Mouse (Mus musculus): ENCODE measurements around the gene Ing2.

The Ing2 gene

DNA sequence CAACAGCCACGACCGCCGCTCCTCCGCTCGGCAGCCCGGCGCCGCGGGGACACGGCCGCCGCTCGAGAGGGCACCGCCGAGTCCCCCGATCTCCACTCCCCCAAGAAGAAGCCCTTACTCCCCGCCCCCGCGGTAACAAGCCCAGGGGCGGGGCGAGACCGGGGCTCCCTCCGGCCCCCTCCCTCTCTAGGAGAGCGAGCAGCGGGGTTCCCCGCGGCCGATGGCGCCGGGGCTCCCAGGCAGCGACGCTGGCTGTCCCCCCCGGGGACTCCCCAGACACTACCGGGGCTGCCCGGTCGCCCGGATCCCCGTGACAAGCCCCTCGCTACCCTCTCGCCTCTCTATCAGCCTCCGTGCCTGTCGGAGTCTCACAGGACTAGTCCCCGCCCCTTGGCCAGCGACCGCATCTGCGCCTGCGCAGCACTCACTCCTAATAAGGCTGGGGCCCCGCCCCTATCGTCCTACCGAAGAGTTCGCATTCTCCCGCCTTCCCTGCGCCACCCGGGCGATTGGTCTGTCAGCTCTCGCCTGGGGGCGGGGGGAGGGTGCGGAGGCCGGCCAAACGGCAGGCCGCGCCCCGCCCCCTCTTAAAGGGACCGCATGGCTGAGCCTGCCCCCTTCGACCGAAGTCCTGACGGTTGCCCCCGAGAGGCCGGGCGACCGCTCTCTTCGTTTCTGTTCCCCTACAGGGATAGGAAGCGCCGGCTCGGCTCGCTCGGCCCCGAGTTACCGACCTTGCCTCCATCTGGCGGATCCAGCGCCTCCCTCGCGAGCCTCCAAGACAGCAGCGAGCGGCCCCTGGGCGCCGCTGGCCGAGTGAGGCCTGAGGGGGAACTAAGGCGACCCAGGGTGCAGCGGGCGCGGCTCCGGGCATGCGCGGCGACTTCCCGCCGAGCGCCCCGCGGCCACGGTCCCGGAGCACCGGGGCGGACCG lies at the start of gene Ing2:
Gene Ing2 (minus strand): TSS at position 780 of the 934 bp plus-strand sequence.
- DNase-seq (ENCODE audit: low spot score) = peak; percentile 100

DNA sequence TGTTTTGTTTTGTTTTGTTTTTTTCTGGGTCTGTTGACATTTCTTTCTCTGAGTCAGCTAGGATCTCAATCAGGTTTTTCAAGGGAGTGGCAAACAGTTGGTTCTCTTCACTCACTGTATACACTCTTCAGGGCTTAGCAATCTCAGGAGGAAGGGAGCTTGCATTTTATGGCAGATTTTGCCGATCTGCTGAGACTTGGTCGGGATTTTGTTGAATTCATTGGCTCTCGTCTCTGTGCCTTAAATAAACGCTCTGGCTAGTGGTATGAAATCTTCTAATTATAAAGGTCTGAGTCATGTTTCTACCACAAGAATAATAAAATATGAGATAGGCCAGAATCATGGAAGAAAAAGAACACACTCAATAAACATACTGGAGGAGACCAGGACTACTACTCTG lies 46.3 kb upstream of the Ing2 start:
- DNase-seq (ENCODE audit: low spot score) = no peak

DNA sequence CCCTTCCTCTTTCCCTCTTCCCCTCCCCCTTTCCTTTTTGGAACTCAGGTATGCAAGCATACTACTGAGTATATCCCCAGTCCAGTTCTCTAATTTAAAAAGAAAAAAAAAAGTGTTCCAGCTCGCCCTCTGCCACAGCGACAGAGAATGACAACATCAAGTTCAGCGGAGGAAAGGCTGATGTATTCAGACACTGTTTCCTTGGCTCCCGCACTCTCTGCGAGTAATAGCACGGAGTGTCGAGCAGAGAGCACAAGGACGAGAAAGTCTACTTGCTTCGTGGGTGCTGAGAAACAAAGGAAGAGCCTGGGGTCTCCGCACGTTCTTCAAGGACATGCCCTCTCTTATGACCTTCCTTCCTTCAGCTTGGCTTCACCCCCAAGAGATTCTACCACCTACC lies 43.3 kb upstream of the Ing2 start:
- no peak for DNase-seq (ENCODE audit: low spot score)

DNA sequence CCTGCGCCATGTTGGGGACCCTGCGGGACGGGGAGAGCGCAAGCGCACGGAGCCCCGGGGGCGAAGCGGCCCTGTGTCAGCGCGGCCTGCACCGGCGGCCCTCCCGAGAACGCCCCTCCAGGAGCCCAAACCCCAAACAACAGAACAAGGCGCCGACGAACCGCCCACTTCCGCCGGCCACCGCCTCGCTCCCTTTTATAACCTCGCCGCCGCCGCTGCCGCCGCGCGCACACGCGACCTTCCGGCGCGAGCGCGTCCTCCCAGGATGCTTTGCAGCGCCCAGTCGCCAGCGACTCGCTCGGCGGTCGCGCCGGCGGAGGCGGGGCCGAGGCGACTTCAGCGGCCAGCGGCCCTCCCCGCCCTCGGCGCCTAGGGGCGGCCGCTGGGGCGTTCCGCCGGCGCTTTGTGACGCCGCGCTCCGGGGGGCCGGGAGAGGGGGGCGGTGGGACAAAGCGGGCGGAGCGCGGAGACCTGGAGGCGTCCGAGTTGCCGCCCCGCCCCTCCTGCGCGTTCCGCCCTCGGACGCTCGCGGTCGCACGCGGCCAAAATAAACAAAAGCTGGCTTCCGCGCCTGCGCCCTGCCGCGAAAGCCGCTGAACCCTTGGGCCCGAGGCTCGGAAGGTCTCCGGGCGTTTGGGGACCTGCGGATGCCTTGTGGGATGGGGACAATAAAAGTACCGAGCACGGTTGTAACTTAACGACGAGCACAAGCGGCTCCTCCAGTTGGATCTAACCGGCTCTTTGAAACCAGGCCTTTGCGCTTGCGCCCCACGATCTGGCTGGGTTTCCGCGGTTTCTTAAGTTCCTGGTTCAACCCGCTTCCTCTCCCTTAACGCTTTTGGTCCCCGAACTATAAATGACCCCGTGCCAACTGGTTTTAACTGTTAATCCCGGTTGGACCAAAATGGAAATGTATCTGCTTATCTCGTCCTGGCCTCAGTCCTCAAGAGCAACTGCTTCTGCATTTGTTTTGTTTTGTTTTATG lies 38.7 kb upstream of the Ing2 start, which contains the start of gene Cdkn2aip:
Gene Cdkn2aip (minus strand): TSS at position 172 of the 985 bp plus-strand sequence.
- peak; percentile 94 for DNase-seq (ENCODE audit: low spot score)

DNA sequence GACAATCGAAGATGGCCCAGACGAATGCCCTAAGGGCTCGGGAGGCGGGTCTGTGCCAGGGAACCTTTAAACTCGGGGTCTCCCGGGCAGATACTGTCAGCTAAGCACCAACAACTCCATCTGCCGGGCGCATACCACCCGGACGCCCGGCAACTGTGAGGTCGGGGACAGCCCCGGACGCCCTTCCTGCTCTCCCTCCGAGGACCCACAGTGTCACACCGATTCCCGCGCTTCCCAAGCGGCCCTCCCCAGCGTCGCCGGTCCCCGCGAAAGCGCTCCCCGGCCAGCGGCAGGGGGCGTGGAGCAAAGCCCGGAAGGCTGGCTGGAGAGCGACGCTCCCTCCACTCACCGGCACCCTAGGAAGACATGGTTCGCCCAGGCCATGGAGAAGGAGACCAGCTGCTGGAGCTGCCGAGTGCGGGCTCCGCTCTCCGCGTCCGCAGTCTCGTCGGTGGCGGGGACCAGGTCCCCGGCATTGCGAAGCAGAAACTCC lies 37.9 kb upstream of the Ing2 start:
- peak; percentile 25 for DNase-seq (ENCODE audit: low spot score)

DNA sequence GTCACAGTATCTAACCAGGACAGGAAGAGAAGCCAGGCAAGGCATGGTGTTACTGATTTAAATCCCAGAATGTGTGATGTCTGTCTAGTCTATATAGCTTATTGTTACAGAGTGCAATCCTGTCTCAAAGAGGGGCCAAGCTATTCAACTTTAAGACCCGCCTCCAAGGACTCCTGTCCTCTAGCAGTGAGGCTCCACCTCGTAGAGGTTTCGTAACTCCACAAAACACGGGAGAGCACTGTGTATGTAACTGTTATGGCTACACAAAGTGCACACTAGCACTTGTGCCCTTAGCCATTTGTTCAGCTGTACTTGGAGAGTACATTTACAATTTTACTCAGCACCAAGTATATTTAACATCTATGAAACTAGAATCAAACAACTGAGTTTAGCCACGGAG lies 32.8 kb upstream of the Ing2 start:
- no peak for DNase-seq (ENCODE audit: low spot score)

DNA sequence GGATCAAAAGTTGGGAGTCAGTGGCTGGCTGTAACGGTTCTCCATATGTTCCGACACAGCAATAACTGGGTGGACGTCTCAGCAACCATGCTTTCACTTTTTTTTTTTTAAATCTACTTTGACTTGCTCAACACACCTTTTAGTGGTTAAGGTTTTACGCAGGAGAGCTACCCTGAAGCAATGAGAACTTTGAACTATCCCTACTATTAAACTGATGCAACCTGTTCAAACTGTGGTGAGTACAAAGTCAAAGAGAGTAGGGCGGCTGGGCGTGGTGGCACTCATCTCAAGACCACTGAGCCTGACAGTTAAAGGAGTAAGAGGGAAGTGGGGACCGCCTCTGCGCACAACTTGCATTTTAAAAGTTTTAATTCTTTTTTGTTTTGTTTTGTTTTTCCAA lies 31.4 kb upstream of the Ing2 start:
- no peak for DNase-seq (ENCODE audit: low spot score)

DNA sequence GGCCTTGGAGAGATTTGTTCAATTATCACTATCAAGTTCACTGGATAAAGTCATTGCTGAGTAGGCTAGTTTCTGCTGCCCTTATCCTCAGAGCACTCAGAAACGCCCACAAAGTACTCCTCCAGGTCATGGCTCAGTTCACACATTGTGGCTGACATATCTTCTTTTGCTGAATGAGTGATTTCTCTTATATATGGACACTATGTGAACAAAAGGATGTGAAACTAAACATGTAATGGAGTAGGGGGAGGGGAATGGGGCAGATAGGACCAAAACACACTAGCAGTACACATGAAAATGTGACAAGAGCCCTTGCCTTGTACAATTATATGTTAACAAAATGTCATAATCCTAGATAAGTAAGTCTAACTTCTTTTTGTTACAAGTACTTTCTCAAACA lies 27.0 kb upstream of the Ing2 start:
- DNase-seq (ENCODE audit: low spot score) = no peak

DNA sequence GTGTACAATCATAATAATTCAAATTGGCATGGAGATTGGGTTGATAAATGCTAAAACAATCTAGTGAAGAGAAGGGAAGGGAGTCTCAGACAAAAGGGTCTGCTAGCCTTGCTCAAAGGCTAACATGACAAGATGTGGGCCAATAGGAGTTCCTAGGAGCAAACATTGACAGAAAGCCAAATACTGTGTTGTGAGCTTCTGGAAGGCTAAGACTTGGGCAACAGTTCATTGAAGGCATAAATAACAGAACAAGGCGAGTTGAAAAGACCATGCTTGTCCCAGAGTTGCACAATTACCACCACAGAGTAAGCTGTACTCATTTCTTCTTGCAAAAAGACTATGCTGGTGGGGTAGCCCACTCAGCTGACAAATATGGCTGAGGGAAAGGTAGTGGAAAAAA lies 22.3 kb upstream of the Ing2 start:
- DNase-seq (ENCODE audit: low spot score) = peak; percentile 14

DNA sequence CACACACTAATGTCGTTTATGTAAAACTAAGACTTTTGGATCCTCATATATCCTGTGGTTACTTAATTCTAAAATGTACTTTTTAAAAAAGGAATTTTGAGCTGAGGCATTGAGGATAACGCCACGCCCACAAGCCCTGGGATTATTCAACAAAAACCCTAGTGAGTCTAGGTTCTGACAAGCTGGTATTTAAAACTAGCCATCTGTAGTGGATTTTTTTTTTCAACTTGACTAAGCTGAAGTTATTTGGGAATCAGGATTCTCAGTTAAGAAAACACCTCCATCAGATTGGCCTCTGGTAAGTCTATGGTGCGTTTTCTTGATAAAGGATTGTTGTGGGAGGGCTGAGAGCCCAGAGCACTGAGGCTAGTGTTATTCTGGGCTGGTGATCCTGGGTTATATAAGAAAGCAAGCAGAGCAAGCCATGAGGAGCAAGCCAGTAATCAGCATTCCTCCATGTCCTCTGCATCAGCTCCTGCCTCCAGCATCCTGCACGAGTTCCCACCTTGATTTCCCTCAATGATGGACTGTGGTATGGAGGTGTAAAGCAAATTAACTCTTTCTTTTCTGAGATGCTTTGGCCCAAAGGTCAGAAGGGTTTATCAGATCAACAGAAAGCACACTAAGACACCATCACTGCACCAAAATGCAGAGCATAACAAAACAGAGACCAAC lies 20.2 kb upstream of the Ing2 start:
- no peak for DNase-seq (ENCODE audit: low spot score)

DNA sequence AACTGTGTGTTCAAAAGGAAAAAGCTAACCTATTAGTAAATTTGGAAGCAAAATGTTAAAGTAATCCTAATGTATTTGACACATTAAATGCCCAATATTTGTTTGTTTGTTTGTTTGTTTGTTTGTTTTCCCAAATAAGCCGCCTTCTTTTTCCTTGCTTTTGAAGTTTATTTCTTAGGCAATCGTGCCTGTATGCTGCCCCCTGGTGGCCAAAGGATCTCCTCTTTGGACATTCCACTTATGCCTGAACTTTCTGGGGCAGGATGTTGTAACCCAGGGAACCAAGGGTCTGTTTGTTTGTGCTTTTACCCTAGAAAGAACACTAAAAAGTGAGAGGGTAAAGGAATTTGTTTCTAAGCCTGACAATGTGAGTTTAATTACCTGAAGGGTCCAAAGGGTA lies 17.8 kb upstream of the Ing2 start:
- DNase-seq (ENCODE audit: low spot score) = peak; percentile 74

DNA sequence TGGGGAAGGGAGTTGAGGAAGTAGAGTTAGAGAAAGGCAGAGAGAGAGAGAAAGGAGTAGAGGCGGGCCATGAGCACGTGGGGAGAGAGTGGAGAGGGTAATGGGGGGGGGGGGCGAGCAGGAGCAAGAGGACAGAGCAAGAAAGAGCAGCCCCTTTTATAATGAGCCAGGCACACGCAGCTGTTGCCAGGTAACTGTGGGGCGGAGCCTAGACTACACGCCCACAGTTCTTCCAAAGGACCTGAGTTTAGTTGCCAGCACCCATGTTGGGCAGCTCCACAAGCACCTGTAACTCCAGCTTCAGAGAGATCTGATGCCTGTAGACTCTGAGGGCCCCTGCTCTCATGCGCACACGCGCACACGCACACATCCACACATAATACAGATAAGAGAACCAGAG lies 16.5 kb upstream of the Ing2 start:
- DNase-seq (ENCODE audit: low spot score) = no peak

DNA sequence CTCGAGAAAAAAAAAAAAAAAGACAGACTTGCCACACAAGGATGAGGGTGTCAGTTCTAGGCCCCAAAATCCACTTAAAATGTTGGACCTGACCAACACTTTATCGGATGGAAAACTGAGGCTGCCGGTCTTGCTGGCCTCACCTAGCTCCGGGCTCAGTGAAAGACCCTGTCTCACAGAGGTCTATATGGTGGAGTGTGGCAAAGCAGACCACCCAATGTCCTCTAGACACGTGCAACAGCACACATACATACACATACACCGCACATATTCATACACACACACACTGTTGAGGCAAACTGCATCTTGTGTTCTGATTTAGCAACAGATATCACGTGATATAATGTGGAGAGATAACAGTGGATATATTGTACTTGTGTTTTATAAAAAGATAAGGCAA lies 15.9 kb upstream of the Ing2 start:
- DNase-seq (ENCODE audit: low spot score) = no peak

DNA sequence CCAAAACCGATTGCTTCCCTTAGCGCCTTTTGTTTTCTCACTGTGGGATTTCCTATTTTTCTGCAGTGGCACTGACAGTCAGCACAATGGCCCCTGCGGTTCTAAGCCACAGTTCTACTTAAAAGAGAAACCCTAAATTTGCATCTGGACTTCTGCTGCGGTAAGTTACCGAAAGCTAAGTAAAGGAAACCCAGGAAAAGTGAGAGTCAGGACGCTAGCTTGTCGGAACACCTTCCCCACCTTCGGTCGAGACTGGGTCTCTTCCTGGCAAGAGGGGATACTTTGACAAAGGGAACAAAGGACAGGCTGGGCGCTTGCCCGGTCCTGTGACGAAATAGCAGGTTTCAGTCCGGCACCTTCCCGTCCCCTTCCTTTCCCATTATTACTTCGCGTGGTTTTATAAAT lies 15.3 kb upstream of the Ing2 start:
- DNase-seq (ENCODE audit: low spot score) = peak; percentile 53

DNA sequence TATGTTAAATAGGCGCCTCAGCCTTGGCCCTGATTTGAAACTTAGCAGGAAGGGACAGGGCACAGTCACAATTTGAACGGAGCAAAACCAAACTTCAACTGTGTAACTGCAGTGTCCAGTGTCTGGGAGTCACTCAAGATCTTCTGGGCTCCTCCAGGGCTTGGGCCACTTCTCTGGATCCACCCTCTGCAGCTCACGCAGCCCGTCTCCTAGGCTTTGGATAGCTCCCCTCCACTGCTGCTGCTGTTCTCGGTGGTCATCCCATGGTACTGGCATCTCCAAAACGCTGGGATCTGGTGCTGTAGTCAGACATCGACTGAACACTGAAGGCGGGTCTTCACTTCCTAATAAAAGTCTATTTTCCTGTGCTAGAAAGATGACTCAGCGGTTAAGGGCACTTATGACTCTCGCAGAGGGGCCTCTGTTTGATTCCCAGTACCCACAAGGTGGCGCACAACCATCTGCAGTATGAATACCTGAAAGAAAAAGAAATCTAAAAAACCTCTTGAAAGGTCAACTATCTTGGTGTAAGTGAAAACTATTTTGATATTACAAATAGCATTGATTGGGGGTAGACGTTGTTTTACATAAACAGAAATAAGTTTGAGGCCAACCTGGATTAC lies 14.5 kb upstream of the Ing2 start:
- peak; percentile 40 for DNase-seq (ENCODE audit: low spot score)

DNA sequence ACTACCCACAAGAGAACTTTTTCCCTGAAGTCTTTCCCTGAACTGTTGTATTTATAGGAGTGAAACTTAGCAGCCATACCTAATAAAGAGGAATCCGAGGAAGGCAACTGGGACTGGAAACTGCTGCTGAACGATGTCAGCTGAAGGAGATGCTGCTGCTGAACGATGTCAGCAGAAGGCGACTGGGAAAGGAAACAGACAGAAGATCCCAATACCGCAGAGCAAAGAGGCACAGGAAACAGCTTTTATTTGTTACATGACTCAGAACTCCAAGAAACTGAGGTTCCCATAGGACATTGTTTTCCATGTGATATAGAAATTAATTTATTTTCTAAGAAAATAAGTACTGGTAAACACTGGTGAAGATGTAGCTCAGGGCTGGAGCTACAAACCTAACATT lies 9.1 kb upstream of the Ing2 start:
- DNase-seq (ENCODE audit: low spot score) = no peak

DNA sequence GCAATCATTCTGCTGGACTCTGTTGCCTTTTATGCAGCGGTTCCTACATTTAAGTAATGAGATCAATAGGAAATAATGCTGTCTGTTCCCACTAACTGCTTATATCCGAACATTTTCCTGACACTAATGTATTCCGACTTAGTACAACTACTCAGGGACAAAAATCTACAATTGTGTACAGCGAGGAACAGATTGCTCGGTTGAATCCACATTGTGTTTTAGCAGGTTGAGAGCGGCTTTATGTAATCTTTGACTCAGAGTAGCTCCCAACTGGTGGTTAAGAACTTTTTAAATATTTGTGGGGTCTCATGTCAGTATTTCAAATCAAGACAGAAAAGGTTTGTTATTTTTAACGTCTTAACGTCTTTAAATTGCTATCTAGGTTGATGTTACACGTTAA lies 8.6 kb upstream of the Ing2 start:
- DNase-seq (ENCODE audit: low spot score) = no peak

DNA sequence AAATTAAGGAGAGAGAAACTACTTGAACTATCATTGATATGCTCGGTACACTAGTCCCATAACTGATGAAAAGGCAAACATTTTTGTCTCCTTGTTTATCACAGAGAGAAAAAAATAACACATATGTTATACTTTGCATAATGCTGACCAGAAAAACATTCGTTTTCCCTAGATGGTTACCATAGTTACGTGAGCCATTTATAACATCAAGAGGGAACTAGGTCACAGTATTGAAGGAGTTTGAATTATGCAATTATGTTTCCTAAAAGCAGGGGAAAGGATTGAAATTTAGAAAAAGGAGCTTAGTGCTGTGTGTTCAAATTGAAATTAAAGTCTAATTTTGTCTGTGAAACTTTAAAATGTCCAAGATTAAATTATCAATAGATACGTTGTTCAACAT lies 5.0 kb upstream of the Ing2 start:
- no peak for DNase-seq (ENCODE audit: low spot score)

DNA sequence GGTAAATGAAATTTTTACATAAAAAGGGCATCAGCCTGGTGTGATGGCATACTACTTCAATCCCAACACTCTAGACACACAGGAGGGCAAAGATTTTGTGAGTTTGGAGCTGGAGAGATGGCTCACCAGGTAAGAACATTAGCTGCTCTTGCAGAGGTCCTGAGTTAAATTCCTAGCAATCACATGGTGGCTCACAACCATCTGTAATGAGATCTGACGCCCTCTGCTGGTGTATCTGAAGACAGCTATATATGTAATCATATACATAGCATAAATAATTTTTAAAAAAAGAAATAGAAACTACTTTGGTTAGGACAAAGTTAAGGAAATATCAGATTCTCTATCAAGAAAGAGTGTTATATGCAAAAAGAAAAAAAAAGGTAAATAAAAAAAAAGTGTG lies 4.2 kb upstream of the Ing2 start:
- DNase-seq (ENCODE audit: low spot score) = no peak

DNA sequence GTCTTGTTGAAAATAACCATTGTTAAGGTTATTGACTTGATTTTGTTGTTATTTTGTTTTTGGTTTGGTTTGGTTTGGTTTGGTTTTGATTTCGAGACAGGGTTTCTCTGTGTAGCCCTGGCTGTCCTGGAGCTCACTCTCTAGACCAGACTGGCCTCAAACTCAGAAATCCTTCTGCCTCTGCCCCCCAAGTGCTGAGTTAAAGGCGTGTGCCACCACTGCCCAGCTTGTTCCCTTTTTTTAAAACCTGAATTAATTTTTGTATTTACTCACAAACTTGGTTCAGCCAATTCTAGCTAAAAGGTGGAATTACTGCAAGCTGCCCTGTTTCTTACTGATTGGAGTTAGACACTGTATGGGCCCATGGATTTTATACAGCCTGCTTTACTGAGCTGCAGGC lies 1.3 kb upstream of the Ing2 start:
- no peak for DNase-seq (ENCODE audit: low spot score)

DNA sequence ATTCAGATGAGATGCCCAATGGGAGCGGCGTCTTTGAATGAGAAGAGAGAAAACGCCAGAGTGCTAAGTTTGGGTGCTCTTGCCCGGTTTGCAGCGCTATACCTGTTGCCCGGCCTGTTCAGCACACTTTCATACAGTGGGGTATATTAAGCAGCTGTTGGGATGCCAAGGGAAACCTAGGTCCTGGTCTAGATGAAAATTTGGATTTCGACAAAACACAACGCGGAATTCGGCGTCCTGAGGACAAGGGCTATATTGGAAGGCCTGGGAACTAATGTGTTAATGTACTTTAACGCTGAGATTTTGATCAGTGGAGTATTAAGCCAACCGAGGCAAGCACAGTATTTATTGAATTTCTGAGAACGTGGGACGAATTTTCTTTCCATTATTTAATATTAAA lies 868 bp upstream of the Ing2 start:
- no peak for DNase-seq (ENCODE audit: low spot score)

DNA sequence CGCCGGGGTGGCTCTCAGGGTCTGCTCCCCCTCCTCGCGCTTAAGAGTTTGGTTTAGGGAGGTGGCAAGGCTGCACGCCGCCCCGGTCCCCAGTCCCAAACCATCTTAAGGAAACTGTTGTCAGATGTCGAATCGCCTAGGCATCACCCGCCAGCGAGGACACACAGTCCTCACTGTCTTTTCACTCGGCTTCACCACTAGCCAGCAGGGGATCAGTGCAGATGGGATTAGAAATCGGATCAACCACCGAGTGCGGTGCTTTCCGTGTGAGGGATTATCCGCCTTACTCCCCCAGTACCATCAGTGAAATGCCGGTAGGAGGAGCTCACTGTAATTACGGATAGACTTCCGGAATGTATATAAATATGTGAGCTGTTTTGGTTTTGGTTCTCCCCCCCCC lies 430 bp upstream of the Ing2 start:
- no peak for DNase-seq (ENCODE audit: low spot score)
